Mouse (Mus musculus): ENCODE measurements around the gene Ggnbp2. TPM values are rescaled to one million over a fixed set of nuclear protein-coding genes. Genes with fewer than 3 reads are reported as not detected.

Gene Ggnbp2
- polyA plus RNA-seq, 1 experiment from 2014 or later: 74.4 TPM

Small RNA genes lying within 50 kb of the gene (microRNA-seq; reads per million reads assigned to microRNA genes)
- gene Gm23564: not detected

Other genes starting within 250 kb of the Ggnbp2 start
- 9.1 and 11.7 TPM in 2 replicates for gene Mrm1, start 51.3 kb downstream of the Ggnbp2 start, polyA plus RNA-seq (2015; fragmentation: Nextera tagmentation; extraction: Ambion mirVana)
- gene Dhrs11, start 41.8 kb downstream of the Ggnbp2 start, polyA plus RNA-seq (2015; fragmentation: Nextera tagmentation; extraction: Ambion mirVana): 6.3 and 7.2 TPM in 2 replicates
- gene Myo19, start 9.3 kb upstream of the Ggnbp2 start, polyA plus RNA-seq (2015; fragmentation: Nextera tagmentation; extraction: Ambion mirVana): 5.1 and 6.7 TPM in 2 replicates
- gene Pigw, start 9.5 kb upstream of the Ggnbp2 start, polyA plus RNA-seq (2015; fragmentation: Nextera tagmentation; extraction: Ambion mirVana): 2.1 and 2.3 TPM in 2 replicates
- gene Znhit3, start 45.5 kb upstream of the Ggnbp2 start, polyA plus RNA-seq (2015; fragmentation: Nextera tagmentation; extraction: Ambion mirVana): 64.0 and 69.1 TPM in 2 replicates
- 5.1 and 5.2 TPM in 2 replicates for gene Car4, start 87.0 kb upstream of the Ggnbp2 start, polyA plus RNA-seq (2015; fragmentation: Nextera tagmentation; extraction: Ambion mirVana)

Data from hindbrain, embryonic 13.5 days (tissue).